Mouse (Mus musculus) adrenal gland, postnatal 10 days (tissue): ENCODE results near the gene Hnrnpul1. TPM values are rescaled to one million over a fixed set of nuclear protein-coding genes. Genes with fewer than 3 reads are reported as not detected.
"Not testable (repeated sequence)": the region's sequence is repeated elsewhere in the genome, so short reads cannot be mapped to it uniquely, and the experiment has no call there.

Experiments used
- DNase-seq: peaks from one replicate; pipeline ENCODE4 v3.0.0; 2021; ENCODE audit warnings: mixed read lengths
- long read RNA-seq, 2 experiments: library from polyadenylated mRNA; stranded (forward); transcript quantifications; one replicate each; pipeline ENCODE4 v2.0.0; 2021
- total RNA-seq, 2 experiments: library from RNA; stranded (reverse); gene quantifications; 2 replicates each; pipeline ENCODE4 v1.2.3; 2021

The Hnrnpul1 gene
- total RNA-seq: 100 to 1,000 TPM; 114 to 125 TPM
- long read RNA-seq, experiment 1, partial matches to known transcripts: 9 of 23 reads
- long read RNA-seq, experiment 1, other reads (novel, unspliced or antisense): 8 of 23 reads
- long read RNA-seq, experiment 2, transcript Hnrnpul1-205 (15 exons, 3,784 nt): major isoform, 25 of 32 reads
- long read RNA-seq, experiment 2, partial matches to known transcripts: 3 of 32 reads
- long read RNA-seq, experiment 2, other reads (novel, unspliced or antisense): 2 of 32 reads

- peak; percentile 99 for DNase-seq
Observed at GRCm38 (mm10) chr7:25754738-25755467, at the start of gene Hnrnpul1. TSS of gene Hnrnpul1 (minus strand) at chr7:25754757.

- no peak for DNase-seq
Observed at GRCm38 (mm10) chr7:25803460-25803859, 48.9 kb upstream of the Hnrnpul1 start.

- DNase-seq: peak; percentile 67
Observed at GRCm38 (mm10) chr7:25802241-25803125, 47.9 kb upstream of the Hnrnpul1 start.

- DNase-seq: no peak
Observed at GRCm38 (mm10) chr7:25801031-25801430, 46.5 kb upstream of the Hnrnpul1 start.

- DNase-seq: no peak
Observed at GRCm38 (mm10) chr7:25799369-25799768, 44.8 kb upstream of the Hnrnpul1 start.

- no peak for DNase-seq
Observed at GRCm38 (mm10) chr7:25798540-25798939, 44.0 kb upstream of the Hnrnpul1 start.

GRCm38 (mm10) chr7:25794775-25795174 lies 40.2 kb upstream of the Hnrnpul1 start:
- DNase-seq: no peak

GRCm38 (mm10) chr7:25793679-25794078 lies 39.1 kb upstream of the Hnrnpul1 start:
- peak; percentile 70 for DNase-seq

GRCm38 (mm10) chr7:25792966-25793365 lies 38.4 kb upstream of the Hnrnpul1 start:
- DNase-seq: not testable (repeated sequence)

- DNase-seq: peak; percentile 51
Observed at GRCm38 (mm10) chr7:25790615-25791014, 36.1 kb upstream of the Hnrnpul1 start.

- no peak for DNase-seq
Observed at GRCm38 (mm10) chr7:25789129-25789440, 34.5 kb upstream of the Hnrnpul1 start.

- peak; percentile 73 for DNase-seq
Observed at GRCm38 (mm10) chr7:25788220-25789128, 33.9 kb upstream of the Hnrnpul1 start, which contains the start of gene Axl. TSS of gene Axl (minus strand) at chr7:25788705.

GRCm38 (mm10) chr7:25787456-25788219 lies 33.1 kb upstream of the Hnrnpul1 start:
- DNase-seq: peak; percentile 65

- DNase-seq: no peak
Observed at GRCm38 (mm10) chr7:25786974-25787373, 32.4 kb upstream of the Hnrnpul1 start.

GRCm38 (mm10) chr7:25785752-25786151 lies 31.2 kb upstream of the Hnrnpul1 start:
- no peak for DNase-seq

GRCm38 (mm10) chr7:25784808-25785207 lies 30.3 kb upstream of the Hnrnpul1 start:
- DNase-seq: no peak

- no peak for DNase-seq
Observed at GRCm38 (mm10) chr7:25783746-25784145, 29.2 kb upstream of the Hnrnpul1 start.

- DNase-seq: no peak
Observed at GRCm38 (mm10) chr7:25782744-25783143, 28.2 kb upstream of the Hnrnpul1 start.

- no peak for DNase-seq
Observed at GRCm38 (mm10) chr7:25781937-25782610, 27.5 kb upstream of the Hnrnpul1 start.

GRCm38 (mm10) chr7:25781321-25781936 lies 26.9 kb upstream of the Hnrnpul1 start:
- DNase-seq: peak; percentile 63
